Mouse (Mus musculus): ENCODE data around the gene Shcbp1l.
"Not testable (repeated sequence)": the region's sequence is repeated elsewhere in the genome, so short reads cannot be mapped to it uniquely, and the experiment has no call there.

DNA sequence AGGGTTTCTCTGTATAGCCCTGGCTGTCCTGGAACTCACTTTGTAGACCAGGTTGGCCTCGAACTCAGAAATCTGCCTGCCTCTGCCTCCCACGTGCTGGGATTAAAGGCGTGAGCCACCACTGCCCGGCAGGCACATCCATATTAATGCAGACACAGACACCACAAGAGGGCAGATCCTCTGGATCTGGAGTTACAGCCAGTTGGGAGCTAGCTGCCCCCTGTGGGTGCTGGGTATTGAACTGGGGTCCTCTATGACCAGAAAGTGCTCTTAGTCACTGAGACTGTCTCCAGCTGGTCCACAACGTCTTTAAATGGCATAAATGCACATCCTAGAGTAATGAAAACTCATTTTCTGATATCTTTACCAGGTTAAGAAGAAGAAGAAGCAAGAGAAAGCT lies 39.3 kb upstream of the Shcbp1l start:
- not testable (repeated sequence) for TF ChIP-seq CTCF (IDR thresholded peaks at IDR 0.05; ENCODE audit: insufficient read depth, low read length); POLR2A (IDR thresholded peaks at IDR 0.05; ENCODE audit: borderline replicate concordance, extremely low read depth, low read depth, low read length)

All from lung, adult 2 months (tissue).